Mouse (Mus musculus) thymus, postnatal 25 days (tissue): ENCODE results near the gene Fam131a.
"Not testable (repeated sequence)": the region's sequence is repeated elsewhere in the genome, so short reads cannot be mapped to it uniquely, and the experiment has no call there.

Source experiments
- DNase-seq: peaks from one replicate; pipeline ENCODE4 v3.0.0; 2022

Gene Fam131a

DNA sequence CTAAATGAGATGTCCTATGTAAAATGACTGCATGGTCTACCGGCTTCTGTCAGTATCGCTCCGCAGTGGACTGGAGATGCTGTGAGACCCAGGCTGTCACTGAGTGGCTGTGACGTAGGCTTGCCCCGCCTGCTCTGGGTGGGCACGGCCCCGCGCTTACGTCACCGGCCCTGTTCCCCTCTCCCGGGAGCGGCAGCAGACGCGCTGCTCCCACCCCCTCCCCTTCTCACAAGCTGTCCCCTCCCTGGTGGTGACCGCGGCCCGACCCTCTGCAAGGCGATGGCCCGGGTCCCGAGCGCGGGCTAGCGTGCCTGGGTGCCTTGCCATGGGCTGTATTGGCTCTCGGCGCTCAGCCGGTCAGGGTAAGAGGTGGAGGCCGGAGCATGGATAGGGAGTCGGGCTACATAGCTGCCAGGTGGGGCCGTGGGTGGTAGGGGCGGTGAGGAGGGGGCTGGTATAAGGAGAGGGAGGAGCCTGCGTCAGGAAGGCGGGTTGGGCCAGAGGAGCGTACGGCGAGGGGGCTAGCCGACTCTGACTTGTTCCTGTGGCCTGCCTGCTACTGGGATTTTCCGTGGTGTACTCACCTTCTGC is at the start of gene Fam131a:
Fam131a (plus strand) TSS at position 131 of the 591 bp plus-strand sequence.
- peak; percentile 85 for DNase-seq

DNA sequence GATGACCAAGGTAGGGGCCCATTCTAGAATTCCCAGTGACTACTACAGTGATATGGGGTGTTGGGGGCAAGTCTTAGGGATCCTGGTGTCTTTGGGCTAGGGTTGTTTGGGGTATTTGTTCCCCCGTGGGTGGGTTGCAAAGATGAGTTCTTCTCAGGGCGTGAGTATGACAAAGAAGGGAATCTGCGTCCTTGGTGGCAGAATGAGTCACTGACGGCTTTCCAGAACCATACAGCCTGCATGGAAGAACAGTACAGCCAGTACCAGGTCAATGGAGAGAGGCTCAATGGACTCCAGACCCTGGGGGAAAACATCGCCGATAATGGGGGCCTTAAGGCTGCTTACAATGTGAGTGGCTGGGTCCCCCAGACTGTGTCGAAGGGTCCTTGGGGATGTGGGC is 49.1 kb upstream of the Fam131a start:
- DNase-seq = no peak

DNA sequence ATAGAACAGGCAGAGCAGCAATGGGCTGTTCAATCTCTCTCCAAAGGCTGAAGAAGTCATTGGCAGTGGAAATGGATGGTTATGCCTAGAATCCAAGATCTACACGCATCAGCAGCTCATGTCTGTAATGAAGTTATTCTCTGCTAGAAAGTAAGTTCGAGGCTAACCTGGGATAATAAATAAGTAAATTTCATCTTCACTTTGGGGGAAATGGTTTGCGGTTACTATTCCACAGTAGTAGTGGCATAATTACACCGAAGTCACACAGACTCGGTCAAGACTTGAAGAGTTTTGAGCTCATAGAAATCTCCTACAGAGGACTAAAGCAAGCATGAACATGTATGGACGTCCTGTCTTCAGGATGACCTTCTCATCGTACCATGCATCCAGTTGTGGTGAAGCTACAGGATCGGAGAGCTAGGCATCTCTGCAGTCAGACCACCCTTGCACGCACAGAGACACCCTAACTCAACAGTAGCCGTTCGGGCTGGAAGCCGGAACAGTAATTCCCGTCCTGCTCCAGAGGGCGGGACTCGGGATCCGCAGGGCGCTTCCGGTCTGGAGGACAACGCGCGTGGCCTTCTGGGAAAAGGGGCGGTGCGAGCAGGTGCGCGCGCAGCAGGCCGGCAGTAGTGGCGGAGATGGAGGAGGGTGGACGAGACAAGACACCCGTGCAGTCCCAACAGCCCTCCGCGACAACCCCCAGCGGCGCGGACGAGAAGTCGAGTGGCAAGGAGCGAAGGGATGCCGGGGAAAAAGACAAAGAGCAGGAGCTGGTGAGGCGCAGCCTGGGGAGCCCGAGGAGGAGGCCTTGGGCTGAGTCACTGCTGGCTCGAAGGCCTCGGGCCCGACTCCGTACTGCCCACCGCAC is 41.7 kb upstream of the Fam131a start, which contains the start of gene Psmd2:
Psmd2 (plus strand) TSS at position 577 of the 871 bp plus-strand sequence.
- DNase-seq = peak; percentile 95

DNA sequence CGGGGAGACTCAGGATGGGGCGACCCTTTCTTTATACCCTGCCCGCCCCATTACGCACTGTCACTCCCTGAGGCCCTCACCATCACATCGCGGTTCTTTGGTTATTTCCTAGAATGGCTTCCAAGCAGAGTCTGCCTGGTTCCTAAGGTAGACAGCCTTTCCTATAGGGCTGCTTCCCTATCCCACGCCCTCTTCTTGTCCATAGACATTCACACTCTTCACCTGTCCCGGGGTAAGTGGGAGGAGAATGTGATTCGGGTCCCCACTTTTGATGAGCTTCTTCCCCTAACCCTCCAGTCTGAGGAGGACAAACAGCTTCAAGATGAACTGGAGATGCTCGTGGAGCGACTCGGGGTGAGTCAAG is 41.1 kb upstream of the Fam131a start:
- no peak for DNase-seq

DNA sequence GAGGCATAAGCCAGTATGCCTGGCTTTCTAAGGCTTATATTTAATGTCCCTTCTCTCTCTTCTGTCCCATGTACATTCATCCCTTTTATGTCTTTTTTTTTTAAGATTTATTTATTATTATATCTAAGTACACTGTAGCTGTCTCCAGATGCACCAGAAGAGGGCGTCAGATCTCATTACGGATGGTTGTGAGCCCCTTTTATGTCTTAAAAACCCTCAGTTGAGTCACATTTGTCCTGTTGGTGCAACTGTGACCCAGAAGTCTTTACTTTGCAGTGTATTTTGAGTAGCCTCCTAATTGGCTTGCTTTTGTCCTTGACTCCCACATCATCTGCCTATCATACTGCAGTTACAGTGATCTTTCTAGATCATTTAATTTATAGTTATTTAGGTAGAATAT is 39.7 kb upstream of the Fam131a start:
- DNase-seq = no peak

DNA sequence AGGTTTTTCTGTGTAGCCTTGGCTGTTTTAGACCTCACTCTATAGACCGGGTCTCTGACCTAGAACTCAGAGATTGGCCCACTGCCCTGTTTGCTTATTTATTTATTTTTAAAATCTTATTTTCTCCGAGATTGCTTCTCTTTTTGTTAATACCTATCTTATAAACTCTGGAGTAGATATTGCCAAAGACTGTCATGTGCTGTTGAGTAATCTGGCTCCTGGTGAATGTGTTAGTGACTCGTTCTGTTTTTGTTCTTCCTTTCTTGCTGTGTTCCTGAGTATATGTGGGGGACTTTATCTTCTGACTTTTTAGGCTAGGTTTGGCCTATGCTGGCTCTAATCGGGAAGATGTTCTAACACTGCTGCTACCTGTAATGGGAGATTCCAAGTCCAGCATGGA is 35.4 kb upstream of the Fam131a start:
- DNase-seq = no peak

DNA sequence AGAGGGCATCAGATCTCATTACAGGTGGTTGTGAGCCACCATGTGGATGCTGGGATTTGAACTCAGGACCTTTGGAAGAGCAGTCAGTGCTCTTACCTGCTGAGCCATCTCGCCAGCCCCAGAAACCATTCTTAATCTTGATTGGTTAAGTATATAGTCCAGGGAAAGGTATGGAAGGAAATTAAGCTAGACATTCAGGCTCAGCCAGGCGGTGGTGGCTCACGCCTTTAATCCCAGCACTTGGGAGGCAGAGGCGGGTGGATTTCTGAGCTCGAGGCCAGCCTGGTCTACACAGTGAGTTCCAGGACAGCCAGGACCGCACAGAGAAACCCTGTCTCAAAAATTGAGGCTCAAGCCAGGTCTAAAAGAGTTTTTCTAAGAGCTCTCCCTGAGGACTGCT is 25.0 kb upstream of the Fam131a start, which contains the start of gene Eif4g1:
Eif4g1 (plus strand) TSS at position 301 of the 400 bp plus-strand sequence.
- not testable (repeated sequence) for DNase-seq

DNA sequence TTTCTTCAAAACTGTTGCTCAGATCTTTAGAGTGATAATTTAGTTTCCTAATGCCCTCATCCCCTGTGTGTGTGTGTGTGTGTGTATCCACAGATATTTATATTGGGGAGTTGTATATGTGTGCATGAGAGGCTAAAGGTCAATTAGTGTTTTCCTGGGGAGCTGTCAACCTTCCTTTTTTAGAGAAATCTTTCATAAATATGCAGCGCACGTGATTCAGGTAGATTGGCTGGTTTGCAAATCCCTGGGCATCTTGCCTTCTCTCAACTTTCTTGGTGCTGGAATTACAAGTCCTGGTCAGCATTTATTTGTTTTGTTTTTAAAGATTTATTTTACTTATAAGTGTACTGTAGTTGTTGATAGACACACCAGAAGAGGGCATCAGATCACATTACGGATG is 22.8 kb upstream of the Fam131a start:
- DNase-seq = no peak

DNA sequence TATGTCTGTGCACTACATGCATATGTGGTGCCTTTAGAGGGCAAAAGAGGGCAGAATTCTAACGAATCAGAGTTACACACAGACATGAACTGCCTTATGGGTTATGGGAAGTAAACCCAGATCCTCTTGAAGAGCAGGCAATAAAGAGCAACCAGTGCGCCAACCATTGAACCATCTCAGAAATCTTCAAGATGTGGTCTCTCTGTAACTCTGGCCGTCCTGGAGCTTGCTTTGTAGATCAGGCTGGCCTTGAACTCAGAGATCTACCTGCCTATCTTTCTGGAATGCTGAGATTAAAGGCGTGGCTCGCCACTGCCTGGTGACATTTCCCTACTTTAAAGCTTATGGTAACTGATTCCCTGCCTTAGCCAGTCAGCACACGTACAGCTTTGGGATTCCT is 21.2 kb upstream of the Fam131a start:
- no peak for DNase-seq

DNA sequence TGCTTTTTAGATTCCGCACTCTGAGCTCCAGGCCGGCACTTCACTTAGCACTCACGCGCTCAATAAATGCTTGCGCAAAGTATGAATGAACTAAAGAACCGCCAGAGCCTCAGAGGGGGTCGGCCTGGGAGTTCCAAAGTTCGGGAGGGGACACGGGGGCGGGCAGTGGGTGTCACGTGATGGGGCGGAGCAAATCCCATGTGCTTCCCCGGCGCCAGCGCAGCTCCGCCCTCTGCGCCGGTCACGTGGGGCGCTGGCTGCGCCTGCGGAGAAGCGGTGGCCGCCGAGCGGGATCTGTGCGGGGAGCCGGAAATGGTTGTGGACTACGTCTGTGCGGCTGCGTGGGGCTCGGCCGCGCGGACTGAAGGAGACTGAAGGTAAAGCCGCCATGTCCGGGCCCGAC is 20.5 kb upstream of the Fam131a start:
- peak; percentile 96 for DNase-seq

DNA sequence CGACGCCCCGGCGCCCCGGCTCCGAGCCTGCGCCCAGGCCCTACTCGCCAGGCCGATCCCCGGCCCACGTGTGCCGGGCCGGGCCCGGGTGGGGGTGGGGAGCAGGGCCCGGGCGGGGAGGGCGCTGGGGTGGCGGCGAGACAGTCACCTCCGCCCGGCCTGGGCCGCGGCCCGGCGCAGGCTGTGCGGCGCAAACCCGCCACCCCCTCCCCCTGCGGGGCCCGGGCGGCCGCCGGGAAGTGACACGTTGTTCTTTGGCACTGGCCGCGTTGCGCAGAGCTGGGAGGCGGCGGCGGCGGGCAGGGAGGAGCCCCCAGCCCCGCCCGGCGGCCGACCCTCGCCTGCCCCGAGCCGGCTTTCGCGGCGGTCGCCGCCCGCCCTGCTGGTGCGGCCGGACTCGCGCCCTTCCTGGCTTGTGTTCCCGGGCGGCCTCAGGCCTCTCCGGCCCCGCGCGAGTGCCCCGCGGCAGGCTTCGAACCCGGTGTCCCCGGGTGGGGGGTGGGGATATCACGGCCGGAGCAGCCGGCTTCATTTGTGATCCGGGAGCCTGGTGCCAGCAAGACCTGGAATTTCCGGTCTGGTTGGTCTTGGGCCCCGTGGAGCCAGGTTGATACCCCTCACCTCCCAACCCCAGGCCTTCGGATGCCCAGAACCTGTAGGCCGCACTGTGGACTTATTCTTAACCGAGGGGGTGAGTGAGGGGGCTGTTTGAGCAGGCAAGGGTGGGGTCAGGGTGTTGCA is 19.9 kb upstream of the Fam131a start:
- peak; percentile 59 for DNase-seq

DNA sequence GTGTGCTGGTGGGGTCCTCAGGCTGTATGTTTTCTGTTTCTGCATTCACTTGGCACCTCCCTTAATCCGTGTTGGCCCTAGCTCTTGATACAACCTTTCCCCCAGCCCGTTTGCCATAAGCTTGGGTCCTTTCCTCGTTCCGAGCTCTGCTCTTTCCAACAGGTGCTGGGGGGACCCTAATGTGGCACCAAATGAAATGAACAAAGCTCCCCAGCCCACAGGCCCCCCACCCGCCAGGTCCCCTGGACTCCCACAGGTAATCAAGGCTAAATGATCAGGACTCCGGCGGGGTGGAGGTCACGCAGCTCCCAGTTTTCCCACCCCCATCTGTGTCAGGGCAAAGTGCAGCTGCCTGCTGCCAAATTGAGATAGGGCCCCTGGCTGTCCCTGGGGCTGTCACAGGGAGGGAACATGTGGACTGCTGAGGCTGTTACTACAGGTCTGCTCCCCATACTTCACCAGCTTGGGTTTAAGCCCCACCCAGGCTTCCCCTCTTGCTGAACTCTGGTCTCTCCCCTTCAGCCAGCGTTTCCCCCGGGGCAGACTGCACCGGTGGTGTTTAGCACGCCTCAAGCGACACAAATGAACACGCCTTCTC is 19.2 kb upstream of the Fam131a start:
- peak; percentile 39 for DNase-seq

DNA sequence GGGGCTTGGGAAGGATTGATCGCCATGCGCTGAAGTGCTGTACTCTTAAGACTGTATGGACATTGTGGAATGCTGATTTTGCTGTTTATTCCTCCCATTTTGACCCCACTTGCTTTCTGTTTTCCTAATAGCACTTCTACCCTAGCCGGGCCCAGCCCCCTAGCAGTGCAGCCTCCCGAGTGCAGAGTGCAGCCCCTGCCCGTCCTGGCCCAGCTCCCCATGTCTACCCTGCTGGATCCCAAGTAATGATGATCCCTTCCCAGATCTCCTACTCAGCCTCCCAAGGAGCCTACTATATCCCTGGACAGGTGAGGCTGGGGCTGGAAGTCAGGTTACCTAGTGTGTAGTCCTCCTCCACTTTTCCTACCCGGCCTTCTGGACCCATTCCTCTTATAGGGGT is 17.8 kb upstream of the Fam131a start:
- no peak for DNase-seq

DNA sequence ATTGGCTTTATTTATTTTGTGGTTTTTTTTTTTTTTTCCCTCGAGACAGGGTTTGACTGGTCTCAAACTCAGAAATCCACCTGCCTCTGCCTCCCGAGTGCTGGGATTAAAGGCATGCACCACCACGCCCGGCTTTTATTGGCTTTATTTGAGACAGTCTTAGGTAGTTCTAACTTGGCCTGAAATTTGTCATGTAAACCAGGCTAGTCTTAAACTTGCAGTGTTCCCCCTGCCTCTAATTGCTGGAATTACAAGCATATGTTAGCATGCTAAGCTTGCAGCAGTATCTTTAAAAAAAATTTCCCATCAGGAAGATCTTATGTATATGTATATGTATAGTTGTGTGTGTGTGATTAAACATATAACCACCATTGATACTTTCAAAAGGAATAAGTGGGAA is 16.3 kb upstream of the Fam131a start:
- DNase-seq = no peak

DNA sequence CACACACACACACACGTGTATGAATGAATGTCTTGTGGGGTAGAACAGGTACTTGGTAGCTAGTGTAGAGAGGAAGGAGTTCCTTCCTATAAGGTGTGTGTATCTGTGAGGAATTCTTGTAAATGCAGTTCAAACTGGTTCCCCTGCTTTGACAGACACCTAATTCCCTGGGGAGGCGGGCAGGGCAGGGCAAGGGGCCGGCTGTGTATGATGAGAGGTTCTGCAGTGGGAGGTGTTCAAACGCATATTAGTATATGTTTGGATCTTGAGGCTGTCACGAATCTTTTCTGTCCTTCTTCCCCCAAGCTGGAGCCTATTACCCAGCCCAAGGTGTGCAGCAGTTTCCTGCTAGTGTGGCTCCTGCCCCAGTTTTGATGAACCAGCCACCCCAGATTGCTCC is 15.7 kb upstream of the Fam131a start:
- no peak for DNase-seq

DNA sequence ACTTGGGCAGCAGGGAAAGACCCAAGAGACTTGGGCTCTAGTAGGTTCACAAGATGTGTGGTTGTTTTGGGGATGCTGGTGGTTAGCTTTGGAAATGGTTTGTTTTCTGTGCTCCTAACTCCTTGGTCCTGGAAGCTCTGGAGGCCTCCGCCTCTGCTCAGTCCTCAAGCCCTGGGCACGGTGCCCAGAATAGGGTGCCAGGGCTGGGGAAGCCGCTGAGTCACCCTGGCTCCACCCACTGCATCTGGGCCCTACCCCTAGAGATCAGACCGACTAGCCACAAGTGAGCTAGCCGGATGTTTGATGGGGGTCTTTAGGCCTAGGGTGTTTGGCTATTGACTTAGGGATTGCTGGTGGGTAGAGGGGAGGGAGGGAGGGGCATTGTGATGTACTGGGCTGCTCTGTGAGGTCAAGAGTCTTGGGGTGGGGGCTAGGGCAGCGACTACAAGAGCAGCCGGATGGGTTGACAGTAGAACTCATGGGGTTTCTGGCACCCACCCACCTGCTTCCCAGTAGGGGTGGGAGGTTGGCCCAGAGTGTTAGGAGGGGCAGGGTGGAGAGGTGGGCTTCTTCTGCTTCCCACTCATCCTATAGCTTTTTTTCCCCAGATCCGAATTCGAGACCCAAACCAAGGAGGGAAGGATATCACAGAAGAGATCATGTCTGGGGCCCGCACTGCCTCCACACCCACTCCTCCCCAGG is 14.9 kb upstream of the Fam131a start:
- no peak for DNase-seq

DNA sequence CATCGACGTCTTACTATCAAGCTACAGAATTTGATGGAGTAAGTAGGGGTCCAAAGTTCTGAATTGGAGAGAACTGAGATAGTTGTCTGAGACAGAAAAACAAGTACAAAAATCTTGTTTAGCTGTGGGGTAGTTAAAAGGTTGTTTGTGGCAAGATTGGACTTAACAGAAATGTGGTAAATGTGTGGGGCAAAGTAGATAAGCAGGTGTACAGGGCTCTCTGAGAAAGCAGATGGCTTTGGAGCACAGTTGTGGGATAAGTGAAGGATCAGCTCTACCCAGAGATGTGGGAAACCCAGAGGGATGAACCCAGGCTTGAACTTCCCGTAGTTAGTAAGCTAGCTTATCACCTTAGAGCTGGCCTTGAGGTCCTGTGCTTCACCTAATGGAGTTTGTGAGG is 2.3 kb upstream of the Fam131a start:
- no peak for DNase-seq

DNA sequence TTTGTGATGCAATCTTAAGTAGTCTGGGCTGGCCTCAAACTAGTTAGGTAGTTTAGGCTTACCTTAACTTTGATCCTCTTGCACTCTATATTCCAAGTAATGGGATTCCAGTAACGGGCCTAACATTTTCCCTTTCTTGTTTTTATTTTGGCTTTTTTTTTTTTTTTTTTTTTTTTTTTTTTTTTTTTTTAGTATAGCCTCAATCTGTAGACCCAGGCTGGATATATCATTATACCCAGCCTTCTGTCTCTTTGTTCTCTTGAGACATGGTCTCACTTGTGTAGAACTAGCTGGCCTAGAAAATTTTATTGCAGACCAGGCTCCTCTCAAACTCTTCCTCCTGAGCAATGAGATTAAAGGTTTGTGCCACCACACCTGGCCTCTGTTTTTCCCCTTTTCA is 1.4 kb upstream of the Fam131a start:
- no peak for DNase-seq

DNA sequence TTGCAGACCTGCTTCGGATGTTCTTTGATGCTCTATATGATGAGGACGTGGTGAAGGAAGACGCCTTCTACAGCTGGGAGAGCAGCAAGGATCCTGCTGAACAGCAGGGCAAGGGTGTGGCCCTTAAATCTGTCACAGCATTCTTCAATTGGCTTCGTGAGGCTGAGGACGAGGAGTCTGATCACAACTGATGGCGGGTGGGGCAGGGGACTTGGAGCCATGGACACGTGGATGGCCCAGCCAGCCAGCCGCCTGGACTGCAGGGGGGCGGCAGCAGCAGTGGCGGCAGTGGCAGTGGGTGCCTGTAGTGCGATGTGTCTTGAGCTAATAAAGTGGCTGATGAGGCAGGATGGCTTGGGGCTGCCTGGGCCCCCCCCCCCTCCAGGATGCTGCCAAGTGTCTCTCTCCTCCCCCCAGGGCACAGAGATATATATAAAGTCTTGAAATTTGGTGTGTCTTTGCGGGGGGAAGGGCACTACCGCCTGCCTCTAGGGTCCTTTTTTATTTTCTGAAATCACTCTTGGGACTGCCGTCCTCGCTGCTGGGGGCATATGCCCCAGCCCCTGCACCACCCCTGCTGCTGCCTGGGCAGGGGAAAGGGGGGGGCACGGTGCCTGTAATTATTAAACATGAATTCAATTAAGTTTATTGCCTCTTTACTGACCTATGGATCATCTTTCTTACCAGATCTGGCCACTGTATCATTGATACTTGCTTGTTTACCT is 638 bp upstream of the Fam131a start:
- DNase-seq = no peak

DNA sequence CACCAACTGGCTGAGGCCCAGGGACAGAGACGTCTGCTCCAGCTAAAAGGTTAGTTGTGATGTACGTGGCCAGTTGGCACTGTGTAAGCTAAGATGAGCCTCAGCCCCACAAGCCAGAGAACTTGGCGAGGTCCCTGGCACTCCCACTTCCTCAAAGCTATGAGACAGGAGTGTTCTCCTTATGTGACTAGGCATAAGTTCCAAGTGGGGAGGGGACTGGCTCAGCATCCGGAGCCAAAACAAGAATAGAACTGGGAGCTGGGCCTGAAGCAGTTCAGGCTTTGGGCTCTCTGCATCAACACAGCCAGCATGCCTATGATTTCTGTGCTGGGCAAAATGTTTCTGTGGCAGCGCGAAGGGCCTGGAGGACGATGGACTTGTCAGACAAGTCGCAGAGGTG is 1.7 kb downstream of the Fam131a start:
- DNase-seq = no peak

DNA sequence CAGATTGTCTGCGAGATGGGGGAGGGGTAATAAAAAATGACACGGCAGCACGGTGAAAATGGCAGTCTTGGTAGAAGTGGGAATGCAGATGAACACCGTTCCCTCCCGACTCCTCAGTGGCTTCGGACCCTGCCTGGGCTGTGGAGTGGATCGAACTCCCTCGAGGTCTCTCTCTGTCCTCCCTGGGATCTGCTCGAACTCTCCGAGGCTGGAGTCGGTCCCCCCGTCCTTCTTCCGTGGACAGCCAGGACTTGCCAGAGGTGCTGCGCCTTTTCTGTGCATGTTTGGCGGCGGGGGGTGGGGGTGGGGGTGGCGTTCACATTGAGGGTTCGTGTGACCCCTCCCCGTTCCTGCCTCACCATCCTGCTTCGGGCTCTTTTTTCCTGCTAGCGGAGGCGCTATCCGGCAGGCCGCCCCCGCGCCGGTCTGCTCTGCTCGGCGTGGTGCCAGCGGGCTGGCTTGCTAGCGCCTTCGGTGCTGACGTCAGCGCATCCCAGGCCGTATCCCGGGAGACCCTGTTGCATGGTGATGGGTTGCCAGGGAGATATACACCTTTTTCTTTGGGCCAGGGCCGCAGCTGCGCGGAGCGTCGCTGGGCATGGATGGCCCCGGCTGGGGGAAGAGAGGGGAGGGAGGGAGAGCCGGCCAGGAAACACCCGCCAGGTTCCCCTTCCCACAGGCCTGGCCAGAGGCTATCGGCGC is 2.7 kb downstream of the Fam131a start:
- DNase-seq = peak; percentile 11
